ENCODE assay signal across 15 mouse cellular contexts in the genomic region with DNA sequence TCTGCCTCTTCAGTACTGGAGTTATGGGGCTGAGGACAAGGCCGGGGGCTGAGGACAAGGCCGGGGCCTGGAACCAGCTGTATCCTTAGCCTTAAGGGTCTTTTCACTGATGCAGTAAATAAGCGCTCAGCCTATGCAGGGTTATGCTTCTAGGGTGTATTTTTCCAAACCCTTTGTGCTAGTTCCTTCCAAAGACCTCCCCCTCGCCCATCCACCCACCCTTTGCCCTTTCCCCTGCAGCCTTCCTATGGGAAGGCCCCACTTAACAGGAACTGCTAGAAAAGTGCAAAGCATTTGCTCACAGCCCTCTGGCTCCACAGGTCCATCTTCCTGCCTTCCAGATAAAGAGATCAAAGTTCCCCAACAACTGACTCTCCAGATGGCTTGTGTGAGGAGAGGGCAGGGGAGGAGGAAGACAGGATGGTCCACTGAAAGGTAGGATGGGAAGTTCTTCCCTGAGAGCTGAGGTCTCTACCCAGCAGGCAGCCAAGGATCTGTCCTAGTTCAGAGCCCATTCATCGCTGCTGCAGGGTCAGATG. TPM values are rescaled to one million over a fixed set of nuclear protein-coding genes. Genes with fewer than 3 reads are reported as not detected.
DNase-seq lines count a peak whose midpoint lies in the region; ATAC-seq and TF ChIP-seq lines count a peak whose summit lies in the region.
"Had no signal": no experiment of that assay in that cellular context is flagged by ENCODE, and none has a peak within 500 bp of the region (broad histone marks: within the 10 kb centered on the region; RNA-seq: fewer than 3 reads in every experiment).

No protein-coding gene starts in this region.

- intact Hi-C loops in heart, postnatal 14 days (cut with DNase I), result no loop called here

- ATAC-seq in heart, embryonic 13.5 days (ENCODE audit: extremely low read depth, insufficient number of reproducible peaks, low FRiP score, low TSS enrichment), result no peak
- ATAC-seq in liver, postnatal 0 days, result no peak

- TF ChIP-seq CTCF in liver, postnatal 0 days (IDR thresholded peaks at IDR 0.05; ENCODE audit: low read depth), result no peak

- no peaks in the 10 kb centered on the region for H3K36me3 ChIP-seq in heart, embryonic 13.5 days
- H3K36me3 ChIP-seq in liver, postnatal 0 days (replicated peaks; ENCODE audit: insufficient read depth, low read length), result no peaks in the 10 kb centered on the region
- H3K36me3 ChIP-seq: embryonic facial prominence, embryonic 12.5 days; hindbrain, embryonic 13.5 days; limb, embryonic 15.5 days; midbrain, embryonic 10.5 days had no signal

- 58% methylated on average over 5 of the region's 5 CpGs for WGBS in heart, embryonic 13.5 days
- WGBS in liver, postnatal 0 days (ENCODE audit: insufficient replicate concordance), result 60% methylated on average over 5 of the region's 5 CpGs

- no peak overlapping the region for H3K9ac ChIP-seq in heart, embryonic 13.5 days
- H3K9ac ChIP-seq in liver, postnatal 0 days (replicated peaks), result peak overlapping the region; percentile 21; the same call in 1 of the 2 replicates
- H3K9ac ChIP-seq: embryonic facial prominence, embryonic 12.5 days; hindbrain, embryonic 13.5 days; limb, embryonic 15.5 days had no signal

- no peak overlapping the region for H3K4me2 ChIP-seq in heart, embryonic 13.5 days
- 0 out of 2 replicates have a peak overlapping the region, but pooled peaks have one; percentile 3 for H3K4me2 ChIP-seq in liver, postnatal 0 days (ENCODE audit: low read depth, low read length)
- H3K4me2 ChIP-seq: embryonic facial prominence, embryonic 12.5 days; hindbrain, embryonic 13.5 days; limb, embryonic 15.5 days had no signal

- H3K27ac ChIP-seq in heart, embryonic 13.5 days (replicated peaks), result peak overlapping the region; percentile 40
- H3K27ac ChIP-seq in brown adipose tissue, adult 24 weeks (replicated peaks; ENCODE audit: low read depth, low read length), result peak overlapping the region; percentile 52
- peak overlapping the region; percentile 64 for H3K27ac ChIP-seq in liver, postnatal 0 days (ENCODE audit: low read depth)
- H3K27ac ChIP-seq: embryonic facial prominence, embryonic 12.5 days; hindbrain, embryonic 13.5 days; limb, embryonic 15.5 days; midbrain, embryonic 10.5 days had no signal

- TF ChIP-seq EP300 in liver, postnatal 0 days (IDR thresholded peaks at IDR 0.05; ENCODE audit: low read depth), result no peak

- H3K4me1 ChIP-seq in heart, embryonic 13.5 days, result peaks cover 29% of the 10 kb centered on the region
- peaks cover 27% of the 10 kb centered on the region for H3K4me1 ChIP-seq in brown adipose tissue, adult 24 weeks (ENCODE audit: control insufficient read depth, insufficient read depth, insufficient read length, low read length)
- H3K4me1 ChIP-seq in liver, postnatal 0 days (ENCODE audit: insufficient read depth), result peaks cover 22% of the 10 kb centered on the region
- H3K4me1 ChIP-seq: hindbrain, embryonic 13.5 days had no signal

- no peaks in the 10 kb centered on the region for H3K27me3 ChIP-seq in heart, embryonic 13.5 days (replicated peaks)
- no peaks in the 10 kb centered on the region for H3K27me3 ChIP-seq in liver, postnatal 0 days (ENCODE audit: insufficient read depth, low read length)
- H3K27me3 ChIP-seq: embryonic facial prominence, embryonic 12.5 days; hindbrain, embryonic 13.5 days; limb, embryonic 15.5 days had no signal

- H3K9me3 ChIP-seq in heart, embryonic 13.5 days, result no peaks in the 10 kb centered on the region
- H3K9me3 ChIP-seq in liver, postnatal 0 days (ENCODE audit: low read length), result no peaks in the 10 kb centered on the region
- H3K9me3 ChIP-seq: embryonic facial prominence, embryonic 12.5 days; hindbrain, embryonic 13.5 days; limb, embryonic 15.5 days; midbrain, embryonic 10.5 days had no signal

- DNase-seq in heart, postnatal 14 days, result no peak
- peak; percentile 31 to 53 for DNase-seq in kidney, postnatal 4 days
- DNase-seq in kidney, adult 11 months, result no peak
- no peak for DNase-seq in liver, postnatal 0 days
- DNase-seq in testis, postnatal 14 days (ENCODE audit: low spot score), result no peak
- DNase-seq: cerebellum, adult 11 months; cerebellum, postnatal 36 days; thymus, postnatal 14 days had no signal

- H3K4me3 ChIP-seq in heart, embryonic 13.5 days, result no peak overlapping the region
- H3K4me3 ChIP-seq in brown adipose tissue, adult 24 weeks (ENCODE audit: insufficient read depth, low read depth, low read length), result no peak overlapping the region
- no peak overlapping the region for H3K4me3 ChIP-seq in liver, postnatal 0 days (ENCODE audit: low read depth, low read length)
- H3K4me3 ChIP-seq: embryonic facial prominence, embryonic 12.5 days; hindbrain, embryonic 13.5 days; limb, embryonic 15.5 days; midbrain, embryonic 10.5 days; myocyte had no signal

RNA-seq across cellular contexts. Expression of gene Pcbp1, which starts 26.5 kb away (rescaled TPM):
- 218 and 286 TPM in 2 replicates for polyA plus RNA-seq in heart, embryonic 13.5 days (2015; fragmentation: Nextera tagmentation; extraction: Ambion mirVana)
- total RNA-seq in heart, postnatal 14 days (2021), result 100 to 1,000 TPM; 168 to 179 TPM
- 107 and 116 TPM in 2 replicates for polyA plus RNA-seq in brown adipose tissue, adult 24 weeks (2012; ENCODE audit: insufficient read depth, insufficient read length, missing spikeins)
- 206 and 208 TPM in 2 replicates for polyA plus RNA-seq in liver, postnatal 0 days (2015; fragmentation: Nextera tagmentation; extraction: Ambion mirVana)

Comparison
In these comparisons a context has a peak if more than half of its experiments do, and no peak if none do; other contexts are left out.
1. DNase-seq: peak in kidney, postnatal 4 days (2 of 2); none in heart, postnatal 14 days (0 of 2), kidney, adult 11 months (single experiment), liver, postnatal 0 days (single experiment) and testis, postnatal 14 days (single experiment).
2. Peak in every context shown above with its lines, with median percentiles within 50 percentile points of each other: H3K27ac ChIP-seq.